8 mouse cellular contexts compared by ENCODE assay signal in the genomic region with DNA sequence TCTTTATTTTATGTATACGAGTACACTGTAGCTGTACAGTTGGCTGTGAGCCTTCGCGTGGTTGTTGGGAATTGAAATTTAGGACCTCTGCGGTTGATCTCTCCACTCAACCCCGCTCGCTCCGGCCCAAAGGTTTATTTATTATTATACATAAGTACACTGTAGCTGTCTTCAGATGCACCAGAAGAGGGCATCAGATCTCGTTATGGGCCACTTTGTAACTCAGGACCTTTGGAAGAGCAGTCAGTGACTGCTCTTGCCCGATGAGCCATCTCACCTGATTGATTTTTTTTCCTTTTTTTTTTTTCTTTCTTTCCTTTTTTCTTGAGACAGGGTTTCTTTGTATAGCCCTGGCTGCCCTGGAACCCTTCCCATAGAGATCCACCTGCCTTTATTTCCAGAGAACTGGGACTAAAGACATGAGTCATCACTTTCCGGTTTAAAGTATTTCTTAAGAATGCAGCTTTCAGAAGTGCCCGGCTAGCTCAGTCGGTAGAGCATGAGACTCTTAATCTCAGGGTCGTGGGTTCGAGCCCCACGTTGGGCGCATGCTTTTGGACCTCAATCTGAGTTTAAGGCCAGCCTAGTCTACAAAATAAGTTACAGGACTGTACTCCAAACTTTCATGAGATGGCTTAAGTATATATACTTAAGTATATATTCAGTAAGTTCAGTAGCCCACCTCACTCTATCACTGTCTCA. TPM values are rescaled to one million over a fixed set of nuclear protein-coding genes. Genes with fewer than 3 reads are reported as not detected.
A peak's percentile ranks its signal among the peaks of the same experiment; 100 is the strongest.
DNase-seq lines count a peak whose midpoint lies in the region; ATAC-seq lines count a peak whose summit lies in the region.

No protein-coding gene starts in this region.

- H3K9ac ChIP-seq in heart, embryonic 12.5 days: no peak overlapping the region

- peak; percentile 71 for ATAC-seq in heart, embryonic 12.5 days (ENCODE audit: insufficient number of reproducible peaks, low FRiP score)

- H3K36me3 ChIP-seq in heart, embryonic 12.5 days: no peaks in the 10 kb centered on the region

- 8% methylated on average over 16 of the region's 16 CpGs for WGBS in heart, embryonic 12.5 days

- H3K27me3 ChIP-seq in heart, embryonic 12.5 days (replicated peaks): peaks cover 46% of the 10 kb centered on the region

- H3K27ac ChIP-seq in heart, embryonic 12.5 days (ENCODE audit: poor library complexity, severe bottlenecking): no peak overlapping the region

- peak overlapping the region; percentile 31 for H3K4me3 ChIP-seq in heart, embryonic 12.5 days

- no peaks in the 10 kb centered on the region for H3K9me3 ChIP-seq in heart, embryonic 12.5 days (replicated peaks)

- peak; percentile 81 for DNase-seq in heart, adult 11 months
- DNase-seq in heart, postnatal 14 days: no peak
- peak; percentile 92 for DNase-seq in 416B (ENCODE audit: low read depth)
- DNase-seq in adrenal gland, postnatal 25 days: peak; percentile 40
- peak; percentile 21 to 46 for DNase-seq in left cerebral cortex, postnatal 36 days (ENCODE audit: low spot score in 2 of 2)
- DNase-seq in right cerebral cortex, postnatal 4 days: peak; percentile 26
- DNase-seq in cerebellum, adult 9-10 months: no peak

- H3K4me1 ChIP-seq in heart, embryonic 12.5 days (replicated peaks): peaks cover 4% of the 10 kb centered on the region; the same call in 1 of the 2 replicates

- intact Hi-C loops in heart, postnatal 14 days (cut with DNase I): no loop called here
- intact Hi-C loops in left cerebral cortex, postnatal 36 days (cut with DNase I): no loop called here

- peak overlapping the region; percentile 58 for H3K4me2 ChIP-seq in heart, embryonic 12.5 days

RNA-seq across cellular contexts. Expression of a gene that starts 24.2 kb away (rescaled TPM):
- total RNA-seq in heart, postnatal 14 days (2021): not detected
- total RNA-seq in adrenal gland, postnatal 25 days (2021): not detected in 2 replicates
- polyA plus RNA-seq in heart, embryonic 12.5 days (2016; fragmentation: Nextera tagmentation; extraction: Ambion mirVana): 0.72 and 0.87 TPM in 2 replicates
- total RNA-seq in left cerebral cortex, postnatal 36 days (2021): not detected

Comparison
In these comparisons a context has a peak if more than half of its experiments do, and no peak if none do; other contexts are left out.
1. DNase-seq: peak in heart, adult 11 months (single experiment), 416B (single experiment), adrenal gland, postnatal 25 days (single experiment), left cerebral cortex, postnatal 36 days (2 of 2) and right cerebral cortex, postnatal 4 days (single experiment); none in heart, postnatal 14 days (0 of 2) and cerebellum, adult 9-10 months (single experiment).